Mouse (Mus musculus): ENCODE measurements around the gene Mmel1. TPM values are rescaled to one million over a fixed set of nuclear protein-coding genes. Genes with fewer than 3 reads are reported as not detected.

The Mmel1 gene
- total RNA-seq, 2 experiments from 2014 or later: not detected

GRCm38 (mm10) chr4:154940156-154940555 lies 70.8 kb downstream of the Mmel1 start:
- TF ChIP-seq CTCF (IDR thresholded peaks at IDR 0.05): no peak
- Histone ChIP-seq H3K4me3 (no peak overlapping the region), H3K27ac (no peak overlapping the region)
- intact Hi-C loops (cut with DNase I): no loop called here
- no peak for DNase-seq

- no peak overlapping the region for H3K4me3 ChIP-seq
- H3K27ac ChIP-seq: no peak overlapping the region
- no peak for TF ChIP-seq CTCF (IDR thresholded peaks at IDR 0.05)
- intact Hi-C loops (cut with DNase I): no loop called here
- DNase-seq: no peak
Measured at GRCm38 (mm10) chr4:154941831-154942230, 72.4 kb downstream of the Mmel1 start.

GRCm38 (mm10) chr4:154942632-154943322 lies 73.4 kb downstream of the Mmel1 start:
- no peak for TF ChIP-seq CTCF (IDR thresholded peaks at IDR 0.05)
- H3K27ac ChIP-seq: no peak overlapping the region
- DNase-seq: no peak
- no peak overlapping the region for H3K4me3 ChIP-seq
- intact Hi-C loops (cut with DNase I): no loop called here

GRCm38 (mm10) chr4:154943323-154944039 lies 74.1 kb downstream of the Mmel1 start:
- DNase-seq: no peak
- TF ChIP-seq CTCF (IDR thresholded peaks at IDR 0.05): no peak
- intact Hi-C loops (cut with DNase I): loop anchor here (1.0 to 2.0 kb wide), 4 partner anchors 23 to 123 kb away; no protein-coding TSS in a partner anchor
- peak overlapping the region; percentile 46; the same call in 1 of the 2 replicates for H3K27ac ChIP-seq
- no peak overlapping the region for H3K4me3 ChIP-seq

GRCm38 (mm10) chr4:154944121-154944590 lies 74.8 kb downstream of the Mmel1 start:
- Histone ChIP-seq H3K27ac (peak overlapping the region; percentile 46; the same call in 1 of the 2 replicates), H3K4me3 (no peak overlapping the region)
- intact Hi-C loops (cut with DNase I): loop anchor here (1.0 to 2.0 kb wide), 4 partner anchors 23 to 122 kb away; no protein-coding TSS in a partner anchor
- TF ChIP-seq CTCF (IDR thresholded peaks at IDR 0.05): no peak; the same call in 1 of the 2 replicates
- peak; percentile 79 for DNase-seq

Other genes with a start within 250 kb of the Mmel1 start
- 1 to 10 TPM; 2.2 to 3.0 TPM for gene Prdm16, start 232.7 kb upstream of the Mmel1 start, total RNA-seq (2021)
- gene Actrt2, start 201.7 kb upstream of the Mmel1 start, total RNA-seq (2021): not detected
- gene Ttc34, start 32.1 kb upstream of the Mmel1 start, total RNA-seq (2021): not detected
- gene Fam213b, start 29.6 kb downstream of the Mmel1 start, total RNA-seq (2021): 100 to 1,000 TPM in 1 of 2 experiments, 10 to 100 TPM in 1; 67.9 to 100 TPM
- gene Tnfrsf14, start 59.0 kb downstream of the Mmel1 start, total RNA-seq (2021): 1 to 10 TPM; 1.1 to 2.5 TPM
- not detected for gene Hes5, start 91.3 kb downstream of the Mmel1 start, total RNA-seq (2021)
- 10 to 100 TPM; 33.8 to 43.6 TPM for gene Pank4, start 94.5 kb downstream of the Mmel1 start, total RNA-seq (2021)
- under 1 TPM in 1 of 2 experiments, not detected in 1; 0.38 TPM for gene Plch2, start 187.2 kb downstream of the Mmel1 start, total RNA-seq (2021)
- 10 to 100 TPM; 12.9 to 17.9 TPM for gene Pex10, start 197.4 kb downstream of the Mmel1 start, total RNA-seq (2021)
- gene Rer1, start 216.8 kb downstream of the Mmel1 start, total RNA-seq (2021): 10 to 100 TPM; 54.8 to 59.3 TPM
- gene Morn1, start 217.0 kb downstream of the Mmel1 start, total RNA-seq (2021): 1 to 10 TPM; 1.3 TPM